Mouse (Mus musculus) kidney, adult 2 months (tissue): ENCODE data around the gene Rassf5.

Experiments used
- CTCF ChIP-seq: fragments of 200-500 bp; conservative IDR thresholded peaks from 2 replicates; pipeline ENCODE4 v1.5.1; 2011; ENCODE audit warnings: low read depth, mild to moderate bottlenecking, control low read depth, low read length, moderate library complexity, mixed read lengths; ENCODE audit not compliant: insufficient read depth, insufficient read length
- POLR2A ChIP-seq: fragments of 200-500 bp; IDR thresholded peaks from one replicate; pipeline ENCODE4 v1.6.1; 2011; ENCODE audit warnings: low read depth, low read length, control low read depth

GRCm38 (mm10) chr1:131260309-131260656 is 15.2 kb upstream of the Rassf5 start:
- TF ChIP-seq CTCF (peak; percentile 81), POLR2A (no peak)
